Mouse (Mus musculus) kidney, embryonic 16.5 days (tissue): ENCODE measurements around the gene Vsig4. TPM values are rescaled to one million over a fixed set of nuclear protein-coding genes. Genes with fewer than 3 reads are reported as not detected.
"Not testable (repeated sequence)": the region's sequence is repeated elsewhere in the genome, so short reads cannot be mapped to it uniquely, and the experiment has no call there.

Experiments used
- ATAC-seq: fragments of 200-750 bp; cut with Nextera tagmentation; 2 replicates; pipeline ENCODE4 v1.8.0; 2017; ENCODE audit warnings: moderate TSS enrichment; ENCODE audit not compliant: low FRiP score, low TSS enrichment
- H3K27ac ChIP-seq: fragments of 300-500 bp; sonication (generic); 2 replicates; pipeline ENCODE4 v1.5.1; 2014; ENCODE audit warnings: low read length
- H3K27me3 ChIP-seq: fragments of 300-500 bp; sonication (generic); 2 replicates; pipeline ENCODE4 v1.6.1; 2014; ENCODE audit warnings: low read length, control low read depth, mixed read lengths; ENCODE audit not compliant: insufficient read depth
- H3K36me3 ChIP-seq: fragments of 300-500 bp; sonication (generic); 2 replicates; pipeline ENCODE4 v1.6.1; 2014; ENCODE audit warnings: low read length, control low read depth, mixed read lengths; ENCODE audit not compliant: insufficient read depth
- H3K4me1 ChIP-seq: fragments of 300-500 bp; sonication (generic); 2 replicates; pipeline ENCODE4 v1.6.1; 2014; ENCODE audit warnings: low read length, control low read depth, mixed read lengths; ENCODE audit not compliant: insufficient read depth
- H3K4me2 ChIP-seq: fragments of 300-500 bp; sonication (generic); replicated peaks from 2 replicates; pipeline ENCODE4 v1.6.1; 2014; ENCODE audit warnings: low read depth, low read length
- H3K4me3 ChIP-seq: fragments of 300-500 bp; sonication (generic); 2 replicates; pipeline ENCODE4 v1.5.1; 2014; ENCODE audit warnings: mild to moderate bottlenecking, low read length
- H3K9ac ChIP-seq: fragments of 300-500 bp; sonication (generic); replicated peaks from 2 replicates; pipeline ENCODE4 v1.6.1; 2014; ENCODE audit warnings: low read length
- H3K9me3 ChIP-seq: fragments of 300-500 bp; sonication (generic); 2 replicates; pipeline ENCODE4 v1.6.1; 2016; ENCODE audit warnings: low read length, control low read depth
- WGBS: fragments of 180-500 bp; shearing (Covaris S2); extraction: QIAGEN DNeasy Blood & Tissue Kit; methylation state at CpG from one replicate; pipeline ENCODE4 v1.1.7; 2014; 5-methylcytosine and 5-hydroxymethylcytosine counted together
- microRNA counts: library from miRNA; unstranded; fragments of <30 nt; microRNA quantifications from one replicate; lab custom pipeline; 2016
- microRNA-seq: library from miRNA; unstranded; fragments of <30 nt; microRNA quantifications from one replicate; pipeline ENCODE4, GENCODE M21; 2016
- polyA plus RNA-seq: library from polyadenylated mRNA; unstranded; fragments of >200 nt; fragmentation: Nextera tagmentation; extraction: Ambion mirVana; gene quantifications from 2 replicates; pipeline ENCODE4 v1.2.1, GENCODE M21; 2015

Vsig4 gene
- polyA plus RNA-seq, 1 experiment from 2014 or later = not detected

DNA sequence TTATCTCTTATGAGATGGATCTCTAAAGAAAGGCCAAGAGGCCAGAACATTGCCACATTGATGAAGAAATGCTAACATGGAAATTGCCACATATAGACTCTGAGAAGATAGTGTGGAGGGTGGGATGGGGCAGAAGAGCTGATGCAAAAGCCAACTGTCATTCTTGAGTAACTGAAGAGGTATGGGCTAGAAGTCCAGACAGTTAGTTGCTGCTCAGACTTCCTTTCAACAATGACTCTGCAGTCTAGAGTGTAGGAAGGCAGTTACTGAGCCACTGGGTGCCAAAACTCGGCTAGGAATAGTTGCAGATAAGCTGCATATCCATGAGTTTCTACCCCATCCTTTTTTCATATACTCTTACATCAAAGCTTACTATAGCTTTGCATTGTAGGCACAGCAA lies 75.2 kb downstream of the Vsig4 start:
- Histone ChIP-seq H3K9me3 (no peaks in the 10 kb centered on the region), H3K4me2 (no peak overlapping the region), H3K9ac (no peak overlapping the region), H3K4me3 (no peak overlapping the region), H3K27ac (no peak overlapping the region), H3K27me3 (no peaks in the 10 kb centered on the region), H3K36me3 (no peaks in the 10 kb centered on the region), H3K4me1 (no peaks in the 10 kb centered on the region)
- ATAC-seq = no peak
- 44% methylated on average over 1 of the region's 1 CpGs for WGBS

DNA sequence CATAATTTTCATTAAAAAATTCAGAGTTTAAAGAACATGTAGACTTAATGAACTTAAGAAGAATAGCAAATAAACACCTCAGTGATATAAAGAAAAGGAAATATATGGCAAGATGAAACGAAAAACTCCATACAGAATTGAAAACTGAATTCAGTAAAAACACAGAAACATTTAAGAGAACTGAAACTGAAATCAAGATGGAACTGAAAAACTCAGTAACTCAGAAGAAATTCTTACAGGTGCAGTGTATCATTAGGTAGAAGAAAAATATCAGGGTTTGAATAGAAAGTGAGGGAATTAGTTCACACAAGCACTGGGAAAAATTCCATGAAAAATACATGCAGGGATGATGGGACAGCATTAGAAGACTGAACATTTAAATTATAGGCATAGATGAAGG lies 86.4 kb downstream of the Vsig4 start:
- Histone ChIP-seq H3K4me1 (no peaks in the 10 kb centered on the region), H3K4me2 (no peak overlapping the region), H3K27ac (no peak overlapping the region), H3K9ac (no peak overlapping the region), H3K36me3 (no peaks in the 10 kb centered on the region), H3K4me3 (no peak overlapping the region), H3K27me3 (0 out of 2 replicates have a peak, but pooled peaks cover 3% of the 10 kb centered on the region), H3K9me3 (no peaks in the 10 kb centered on the region)
- 33% methylated on average over 1 of the region's 1 CpGs for WGBS
- no peak for ATAC-seq

DNA sequence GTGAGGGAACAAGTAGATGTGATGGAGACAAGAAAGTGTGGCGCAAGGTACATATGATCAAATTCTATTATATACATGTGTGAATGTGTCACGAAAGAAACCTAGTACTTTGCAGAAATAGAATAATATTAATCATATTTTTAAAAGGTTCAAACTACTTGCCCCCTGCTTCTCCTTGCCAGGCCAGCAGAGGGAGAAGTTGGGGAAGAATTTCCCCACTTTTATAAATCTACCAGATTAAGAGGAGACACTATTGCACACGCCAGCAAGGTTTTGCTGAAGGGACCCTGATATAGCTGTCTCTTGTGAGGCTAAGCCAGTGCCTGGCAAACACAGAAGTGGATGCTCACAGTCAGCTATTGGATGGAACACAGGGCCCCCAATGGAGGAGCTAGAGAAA lies 88.1 kb downstream of the Vsig4 start:
- H3K4me3 ChIP-seq, ATAC-seq, H3K4me2 ChIP-seq, H3K27ac ChIP-seq, H3K9ac ChIP-seq, H3K9me3 ChIP-seq, H3K27me3 ChIP-seq, H3K4me1 ChIP-seq, H3K36me3 ChIP-seq: not testable (repeated sequence)
- WGBS = 82% methylated on average over 3 of the region's 3 CpGs

MicroRNA genes within 50 kb of the gene (microRNA counts, 519-probe panel; counts per million panel counts)
- microRNA mmu-miR-223 (lab: Ali Mortazavi, UCI) = 3,203 counts per million, percentile 74 among the panel's probes with 10 or more counts

Small RNA genes within 50 kb of the gene (microRNA-seq; reads per million reads assigned to microRNA genes)
- 449 reads per million, percentile 74 among the genes with 10 or more reads in this experiment for gene Mir223

Other genes starting within 250 kb of the Vsig4 start
- 140 and 149 TPM in 2 replicates for gene Msn, start 197.4 kb downstream of the Vsig4 start, polyA plus RNA-seq
- gene Heph, start 161.9 kb upstream of the Vsig4 start, polyA plus RNA-seq = 28.0 and 30.9 TPM in 2 replicates
- gene Hsf3, start 162.9 kb upstream of the Vsig4 start, polyA plus RNA-seq = 0.10 TPM in 2 replicates